Mouse (Mus musculus): ENCODE measurements around the gene Ocel1. TPM values are rescaled to one million over a fixed set of nuclear protein-coding genes. Genes with fewer than 3 reads are reported as not detected.
A peak's percentile ranks its signal among the peaks of the same experiment; 100 is the strongest.

Gene Ocel1
- total RNA-seq, 2 experiments from 2014 or later = 14.8 to 18.6 TPM

DNA sequence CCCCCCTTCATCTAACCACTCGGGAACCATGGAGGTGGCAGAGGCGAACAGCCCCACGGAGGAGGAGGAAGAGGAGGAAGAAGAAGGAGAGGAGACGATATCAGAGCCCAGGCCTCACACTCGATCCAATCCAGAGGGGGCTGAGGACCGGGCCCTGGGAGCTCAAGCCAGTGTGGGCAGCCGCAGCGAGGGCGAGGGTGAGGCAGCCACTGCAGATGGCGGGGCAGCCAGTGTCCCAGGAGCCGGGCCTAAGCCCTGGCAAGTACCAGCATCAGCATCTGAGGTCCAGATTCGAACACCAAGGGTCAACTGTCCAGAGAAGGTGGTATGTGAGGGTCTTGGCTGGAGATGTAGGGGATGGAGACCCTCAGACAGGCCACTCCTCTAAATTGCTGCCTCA, 26.6 kb downstream of the Ocel1 start:
- no peak for DNase-seq (ENCODE audit: low spot score in 2 of 2)
- intact Hi-C loops (cut with DNase I) = loop anchor here (2.0 kb wide), 1 partner anchor 27 kb away; the partner anchor contains the start of gene Ocel1

DNA sequence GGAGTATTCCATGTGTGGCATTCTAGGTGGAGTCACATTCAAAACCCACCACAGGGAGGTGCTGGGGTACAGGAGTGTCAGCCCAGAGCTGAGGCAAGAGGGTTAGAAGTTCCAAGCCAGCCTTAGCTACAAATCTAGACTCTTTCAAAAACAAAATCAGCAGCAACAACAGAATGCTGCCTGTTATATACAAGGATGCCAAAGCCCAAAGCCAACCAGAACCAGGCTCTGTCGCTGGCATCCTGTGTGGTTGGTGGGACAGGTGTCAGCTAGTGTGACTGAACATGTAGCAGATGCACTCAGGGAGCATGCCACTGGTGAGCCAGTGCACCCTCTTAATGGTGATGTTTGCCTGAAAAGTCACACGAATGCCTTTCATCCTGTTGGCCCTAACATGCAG, 29.7 kb downstream of the Ocel1 start:
- DNase-seq (ENCODE audit: low spot score in 2 of 2) = no peak
- intact Hi-C loops (cut with DNase I) = no loop called here

DNA sequence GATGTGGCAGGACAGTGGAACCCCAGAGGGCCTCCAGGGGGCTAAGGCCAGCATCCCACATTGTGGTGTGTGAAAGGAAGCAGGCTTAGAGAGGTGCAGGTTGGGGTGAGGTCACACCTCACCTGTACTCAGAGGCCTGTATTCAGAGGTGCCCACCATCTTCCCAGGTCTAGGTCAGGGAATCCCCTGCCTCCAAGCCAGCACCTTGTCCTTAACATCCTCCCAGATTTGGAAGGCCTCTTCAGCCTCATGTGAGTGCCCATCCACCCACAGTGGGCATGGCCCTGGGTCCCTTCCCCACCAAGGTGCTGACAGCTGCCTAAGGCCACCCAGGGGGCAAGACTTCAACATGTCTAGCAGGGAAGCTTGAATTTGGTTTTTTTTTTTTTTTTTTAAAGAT, 30.4 kb downstream of the Ocel1 start:
- no peak for DNase-seq (ENCODE audit: low spot score in 2 of 2)
- intact Hi-C loops (cut with DNase I) = no loop called here

DNA sequence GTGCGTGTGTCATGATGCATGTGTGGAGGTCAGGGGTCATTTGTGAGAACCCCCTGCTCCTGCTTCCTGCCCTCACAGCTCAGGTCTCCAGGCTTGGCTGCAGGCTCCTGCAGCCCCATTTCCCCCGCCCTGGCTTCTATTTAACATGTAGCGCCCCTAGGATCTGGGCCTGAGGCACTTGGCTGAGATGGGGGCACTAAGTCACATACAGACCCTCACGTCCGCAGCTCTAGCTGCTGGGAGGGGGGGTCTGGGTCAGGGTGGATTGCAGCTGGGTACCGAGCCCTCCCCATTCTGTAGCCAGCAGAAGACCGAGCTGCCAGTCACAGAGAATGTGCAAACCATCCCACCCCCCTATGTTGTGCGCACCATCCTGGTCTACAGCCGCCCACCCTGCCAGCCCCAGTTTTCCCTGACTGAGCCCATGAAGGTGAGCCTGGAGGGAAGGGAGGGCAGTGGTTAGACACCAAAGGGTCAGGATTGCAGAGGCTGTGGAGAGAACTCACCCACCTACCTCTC, 31.4 kb downstream of the Ocel1 start:
- DNase-seq (ENCODE audit: low spot score in 2 of 2) = no peak
- intact Hi-C loops (cut with DNase I) = no loop called here

DNA sequence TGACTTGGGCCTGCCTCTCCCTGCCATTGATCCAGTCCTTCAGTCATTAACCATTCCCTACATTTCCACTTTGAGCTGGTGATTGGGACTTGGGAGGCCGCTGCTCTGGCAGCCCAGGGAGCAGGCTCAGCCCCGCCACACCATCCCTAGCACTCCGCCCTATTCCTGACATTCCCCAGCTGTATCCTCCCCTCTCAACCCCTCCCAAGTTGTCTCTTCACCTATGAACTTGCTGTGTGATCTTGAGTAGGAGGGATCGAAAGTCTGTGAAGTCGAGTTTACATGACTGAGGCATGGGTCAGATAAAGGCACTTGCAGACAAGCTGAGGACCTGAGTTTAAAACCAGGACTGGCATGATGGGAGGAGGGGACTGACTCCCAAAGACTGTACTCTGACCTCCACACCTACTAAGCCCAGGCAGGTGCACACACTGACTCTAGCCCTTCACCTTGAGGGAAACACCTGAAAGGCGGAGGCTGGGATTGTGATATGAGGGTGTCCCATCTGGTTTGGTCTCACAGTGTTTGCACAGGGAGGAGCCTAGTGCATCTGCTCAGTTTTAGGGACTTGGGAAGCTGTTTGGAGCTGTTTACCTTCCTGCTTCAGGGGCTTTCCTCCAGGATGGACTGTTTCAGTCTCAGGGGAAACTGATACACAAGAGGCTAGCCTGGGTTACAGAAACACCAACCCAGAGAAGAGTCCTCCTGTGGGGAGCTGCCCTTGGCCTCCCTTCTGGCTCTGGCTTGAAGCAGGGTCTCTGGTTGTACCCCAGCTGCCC, 32.2 kb downstream of the Ocel1 start:
- DNase-seq (ENCODE audit: low spot score in 2 of 2) = no peak
- intact Hi-C loops (cut with DNase I) = no loop called here

DNA sequence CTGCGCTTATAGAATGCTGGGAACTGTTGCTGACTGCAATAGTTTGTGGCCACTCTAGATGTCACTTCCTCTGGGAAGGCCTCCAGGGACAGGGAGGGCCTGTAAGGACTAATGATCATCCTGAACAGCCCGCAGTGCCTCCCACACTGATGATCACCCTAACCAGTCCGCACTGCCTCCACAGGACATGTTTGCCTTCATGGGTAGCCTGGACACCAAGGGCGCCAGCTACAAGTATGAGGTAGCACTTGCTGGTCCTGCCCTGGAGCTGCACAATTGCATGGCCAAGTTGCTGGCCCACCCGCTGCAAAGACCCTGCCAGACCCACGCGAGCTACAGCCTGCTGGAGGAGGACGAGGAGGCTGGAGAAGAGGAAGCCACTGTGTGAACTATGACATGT, 32.9 kb downstream of the Ocel1 start:
- intact Hi-C loops (cut with DNase I) = no loop called here
- DNase-seq (ENCODE audit: low spot score in 2 of 2) = no peak

DNA sequence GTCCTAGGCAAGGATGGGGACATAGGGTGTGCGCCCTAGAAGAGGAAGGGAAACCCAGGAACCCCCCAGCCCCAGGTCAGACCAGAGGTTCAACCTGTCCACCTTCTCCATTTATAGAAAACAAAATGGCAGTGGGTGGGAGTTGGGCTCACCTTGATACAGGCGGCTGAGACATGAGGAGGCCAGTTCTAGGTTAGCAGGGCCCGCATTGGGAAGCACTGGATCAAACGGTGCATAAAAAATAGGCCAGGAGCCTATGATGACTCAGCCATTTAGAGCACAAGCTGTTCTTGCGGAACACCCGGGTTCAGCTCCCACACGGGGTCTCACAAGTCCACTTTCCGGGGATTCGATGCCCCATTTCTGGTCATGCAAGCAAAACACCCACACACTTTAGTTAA, 33.9 kb downstream of the Ocel1 start:
- no peak for DNase-seq (ENCODE audit: low spot score in 2 of 2)
- intact Hi-C loops (cut with DNase I) = no loop called here

DNA sequence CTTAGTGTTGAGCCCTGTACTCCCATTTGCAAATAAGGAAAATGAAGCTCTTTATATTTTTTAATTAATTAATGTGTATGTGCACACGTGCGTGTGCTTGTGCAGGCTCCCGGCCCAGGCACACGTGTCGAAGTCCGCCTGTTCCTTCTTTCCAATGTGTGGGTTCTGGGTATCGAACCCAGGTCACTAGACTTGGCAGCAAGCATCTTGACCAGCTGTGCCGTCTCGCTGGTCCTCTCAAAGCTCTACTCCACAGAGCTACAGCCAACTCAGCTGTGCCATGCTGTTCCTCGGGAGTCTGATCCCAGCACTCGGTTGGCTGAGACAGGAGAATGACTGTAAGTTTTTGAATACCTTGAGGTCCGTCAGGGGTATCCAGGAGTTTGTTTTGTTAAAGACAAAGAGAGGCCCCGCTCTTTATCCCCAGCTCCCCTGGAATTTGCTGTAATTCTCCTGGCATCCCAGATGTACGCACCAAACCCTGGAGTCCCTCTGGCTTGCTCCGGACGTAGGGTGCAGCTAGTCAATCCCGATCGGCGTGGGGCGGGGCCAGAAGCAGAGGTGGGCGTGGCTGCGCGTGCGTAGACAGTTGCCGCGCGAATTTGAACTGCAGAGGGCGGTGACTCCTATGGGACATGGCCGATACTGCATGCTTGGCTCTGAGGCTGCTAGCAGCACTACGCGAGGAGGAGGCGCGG, 34.5 kb downstream of the Ocel1 start, which contains the start of gene Ankle1:
Ankle1 (plus strand) TSS at position 610 of the 698 bp plus-strand sequence.
- intact Hi-C loops (cut with DNase I) = no loop called here
- DNase-seq (ENCODE audit: low spot score in 2 of 2) = peak; percentile 90 to 95

DNA sequence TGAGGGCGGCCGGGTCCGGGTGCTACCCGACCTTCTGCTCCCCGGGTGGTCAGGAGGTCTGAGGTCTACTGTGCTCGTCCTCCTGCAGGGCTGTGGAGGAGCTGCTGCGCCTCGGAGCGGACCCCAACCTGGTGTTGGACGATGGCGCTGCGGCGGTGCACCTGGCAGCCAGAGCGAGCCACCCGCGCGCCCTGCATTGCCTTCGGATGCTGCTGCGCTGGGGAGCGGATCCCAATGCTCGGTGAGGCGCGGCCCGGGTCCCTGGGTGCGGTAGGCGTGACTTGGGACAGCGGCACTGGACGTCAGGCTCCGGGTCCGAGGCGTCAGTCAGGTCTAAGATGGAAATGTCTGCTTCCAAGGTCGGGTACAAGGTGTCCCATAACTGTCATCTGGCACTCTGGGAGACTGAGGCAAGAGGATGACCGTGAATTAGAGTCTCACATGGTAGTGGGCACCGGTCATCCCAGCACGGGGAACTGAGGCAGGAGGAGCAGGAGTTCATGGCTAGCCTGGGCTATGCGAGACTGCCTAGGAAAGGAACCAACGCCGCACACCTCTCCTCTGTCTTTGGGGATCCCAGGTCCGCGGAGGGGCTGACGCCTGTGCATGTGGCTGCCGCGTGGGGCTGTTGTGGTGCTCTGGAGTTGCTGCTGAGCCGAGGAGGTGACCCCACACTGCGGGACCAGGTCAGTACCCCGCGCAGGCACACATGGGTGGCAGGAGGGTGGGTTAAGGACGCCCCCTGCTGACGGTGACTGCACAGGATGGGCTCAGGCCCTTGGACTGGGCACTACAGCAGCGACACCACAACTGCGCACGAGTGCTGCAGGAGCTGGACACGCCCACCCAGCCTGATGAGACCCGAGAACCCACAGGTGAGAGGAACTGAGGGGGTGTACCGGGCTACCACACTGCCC, 35.3 kb downstream of the Ocel1 start:
- DNase-seq (ENCODE audit: low spot score in 2 of 2) = no peak
- intact Hi-C loops (cut with DNase I) = no loop called here

DNA sequence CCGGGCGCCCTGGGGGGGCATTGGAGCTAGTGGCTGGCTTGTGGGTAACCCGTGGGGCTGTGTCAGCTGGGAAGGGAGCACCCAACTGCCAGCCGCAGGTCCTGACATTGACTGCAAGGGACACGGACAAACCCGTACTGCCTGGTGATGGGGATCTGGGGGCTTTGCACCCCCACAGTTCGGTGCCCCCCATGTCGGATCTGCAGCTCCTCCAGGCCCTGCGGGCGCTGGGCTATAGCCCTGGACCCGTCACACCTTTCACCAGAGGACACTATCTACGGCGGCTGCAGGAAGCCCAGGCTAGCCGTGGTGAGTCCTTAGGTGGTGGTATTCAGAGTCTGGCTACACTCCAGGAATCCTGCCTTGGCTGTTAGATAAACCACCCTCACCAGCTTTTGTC, 36.3 kb downstream of the Ocel1 start:
- intact Hi-C loops (cut with DNase I) = no loop called here

DNA sequence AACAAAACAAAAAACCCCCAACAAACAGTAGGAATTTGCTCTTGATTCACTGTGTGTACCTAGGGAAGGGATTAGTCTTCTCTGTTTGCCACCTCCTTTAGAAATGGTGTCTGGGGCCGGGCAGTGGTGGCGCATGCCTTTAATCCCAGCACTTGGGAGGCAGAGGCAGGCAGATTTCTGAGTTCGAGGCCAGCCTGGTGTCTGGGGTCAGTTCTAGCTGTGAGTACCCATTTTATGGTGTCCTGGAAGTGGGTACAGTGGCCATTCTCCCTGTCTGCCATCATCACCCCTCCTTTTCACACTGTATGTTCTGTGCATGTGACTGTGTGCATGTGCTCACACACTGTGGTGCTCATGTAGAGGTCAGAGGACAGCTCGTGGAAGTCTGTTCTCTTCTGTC, 37.1 kb downstream of the Ocel1 start:
- DNase-seq (ENCODE audit: low spot score in 2 of 2) = no peak
- intact Hi-C loops (cut with DNase I) = no loop called here

More for the DNA sequence above, 36.3 kb downstream of the Ocel1 start:
- no peak for DNase-seq (ENCODE audit: low spot score in 2 of 2)

DNA sequence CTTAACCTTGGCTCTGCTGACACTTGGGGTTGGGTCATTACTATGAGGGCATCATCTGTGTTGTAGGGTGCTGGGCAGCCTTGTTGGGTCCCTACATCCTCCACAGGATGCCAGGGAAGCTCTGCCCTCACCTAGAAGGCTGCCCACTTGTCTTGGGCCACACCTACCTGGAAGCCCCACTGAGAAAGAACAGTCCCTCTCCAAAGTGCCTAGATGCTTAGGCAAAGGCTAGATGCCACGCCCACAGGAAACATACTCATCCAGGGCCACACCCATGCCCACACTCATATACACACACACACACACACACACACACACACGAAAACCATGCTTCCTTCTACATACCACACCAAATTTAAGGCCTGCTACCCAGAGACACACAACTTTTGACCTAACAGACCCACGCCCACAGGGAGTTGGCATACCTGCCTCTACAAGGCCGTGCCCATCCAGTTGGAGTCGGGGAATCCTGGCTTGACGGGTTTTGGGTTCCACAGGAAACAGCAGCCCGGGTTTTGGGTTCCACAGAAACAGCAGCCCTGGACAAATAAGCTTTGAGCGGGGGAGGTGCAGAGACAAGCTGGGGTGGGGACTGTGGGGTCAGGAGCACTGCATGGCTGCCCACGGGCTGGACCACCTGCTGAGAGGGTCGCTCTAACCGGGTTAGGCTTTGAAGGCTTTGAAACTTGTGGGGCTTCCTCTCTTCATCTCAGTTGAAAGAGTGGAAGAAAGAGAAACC, 40.6 kb downstream of the Ocel1 start:
- no peak for DNase-seq (ENCODE audit: low spot score in 2 of 2)
- intact Hi-C loops (cut with DNase I) = no loop called here

DNA sequence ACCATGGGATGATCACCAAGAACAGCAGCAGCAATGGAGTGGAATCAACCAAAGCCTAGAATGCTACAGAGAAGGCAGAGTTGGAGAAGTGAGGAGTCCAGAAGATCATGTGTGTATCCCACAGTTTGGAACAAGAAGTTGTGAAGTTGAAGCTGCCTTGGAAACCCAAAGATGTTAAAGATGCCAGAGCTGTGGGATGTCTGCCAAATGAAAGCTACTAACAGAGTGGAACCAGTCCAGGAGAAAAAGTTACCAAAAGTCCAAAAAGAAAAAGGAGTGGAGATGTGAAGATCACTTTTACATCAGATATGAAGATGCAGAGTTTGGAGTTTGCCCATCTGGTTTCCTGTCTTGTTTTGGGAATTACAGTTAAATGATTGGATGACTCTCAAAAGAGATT, 51.0 kb downstream of the Ocel1 start:
- no peak for DNase-seq (ENCODE audit: low spot score in 2 of 2)
- intact Hi-C loops (cut with DNase I) = no loop called here

Other genes with a start within 250 kb of the Ocel1 start
- gene Myo9b, start 98.6 kb upstream of the Ocel1 start, total RNA-seq (2021) = 10 to 100 TPM; 27.7 to 32.4 TPM
- gene Haus8, start 98.4 kb upstream of the Ocel1 start, total RNA-seq (2021) = 10 to 100 TPM; 10.9 to 14.7 TPM
- 100 to 1,000 TPM in 1 of 2 experiments, 10 to 100 TPM in 1; 95.9 to 102 TPM for gene Use1, start 4.5 kb upstream of the Ocel1 start, total RNA-seq (2021)
- gene Nr2f6, start 10.7 kb downstream of the Ocel1 start, total RNA-seq (2021) = 10 to 100 TPM; 37.6 to 43.0 TPM
- 1 to 10 TPM; 4.9 to 5.0 TPM for gene Ushbp1, start 24.5 kb downstream of the Ocel1 start, total RNA-seq (2021)
- gene Babam1, start 25.6 kb downstream of the Ocel1 start, total RNA-seq (2021) = 100 to 1,000 TPM; 111 to 117 TPM
- under 1 TPM; 0.28 to 0.41 TPM for gene Ankle1, start 34.7 kb downstream of the Ocel1 start, total RNA-seq (2021)
- 100 to 1,000 TPM; 299 to 324 TPM for gene Abhd8, start 92.4 kb downstream of the Ocel1 start, total RNA-seq (2021)
- 10 to 100 TPM; 59.7 to 60.8 TPM for gene Mrpl34, start 93.7 kb downstream of the Ocel1 start, total RNA-seq (2021)
- 10 to 100 TPM; 80.9 to 84.8 TPM for gene Dda1, start 97.9 kb downstream of the Ocel1 start, total RNA-seq (2021)
- gene Ano8, start 114.7 kb downstream of the Ocel1 start, total RNA-seq (2021) = 10 to 100 TPM; 59.9 to 60.9 TPM
- 10 to 100 TPM; 28.6 to 33.2 TPM for gene Gtpbp3, start 116.8 kb downstream of the Ocel1 start, total RNA-seq (2021)
- 1 to 10 TPM; 5.7 to 6.6 TPM for gene Plvap, start 140.5 kb downstream of the Ocel1 start, total RNA-seq (2021)
- not detected for gene Ccdc194, start 154.4 kb downstream of the Ocel1 start, total RNA-seq (2021)
- gene Bst2, start 166.2 kb downstream of the Ocel1 start, total RNA-seq (2021) = 1 to 10 TPM; 2.3 to 4.3 TPM
- gene Mvb12a, start 171.6 kb downstream of the Ocel1 start, total RNA-seq (2021) = 10 to 100 TPM; 31.7 to 33.7 TPM
- under 1 TPM in 1 of 2 experiments, not detected in 1; 0.21 TPM for gene Tmem221, start 187.6 kb downstream of the Ocel1 start, total RNA-seq (2021)
- under 1 TPM in 1 of 2 experiments, not detected in 1; 0.16 TPM for gene Nxnl1, start 195.3 kb downstream of the Ocel1 start, total RNA-seq (2021)
- gene Slc27a1, start 197.6 kb downstream of the Ocel1 start, total RNA-seq (2021) = 10 to 100 TPM; 90.0 to 92.8 TPM
- gene Pgls, start 220.9 kb downstream of the Ocel1 start, total RNA-seq (2021) = 10 to 100 TPM; 35.1 to 38.7 TPM
- 1 to 10 TPM; 3.6 to 4.2 TPM for gene Fam129c, start 226.3 kb downstream of the Ocel1 start, total RNA-seq (2021)
- 10 to 100 TPM; 49.3 to 51.5 TPM for gene Colgalt1, start 239.7 kb downstream of the Ocel1 start, total RNA-seq (2021)

All from left cerebral cortex, postnatal 25 days (tissue).